Comparison of ENCODE assay signal across 8 mouse cellular contexts in the genomic region with DNA sequence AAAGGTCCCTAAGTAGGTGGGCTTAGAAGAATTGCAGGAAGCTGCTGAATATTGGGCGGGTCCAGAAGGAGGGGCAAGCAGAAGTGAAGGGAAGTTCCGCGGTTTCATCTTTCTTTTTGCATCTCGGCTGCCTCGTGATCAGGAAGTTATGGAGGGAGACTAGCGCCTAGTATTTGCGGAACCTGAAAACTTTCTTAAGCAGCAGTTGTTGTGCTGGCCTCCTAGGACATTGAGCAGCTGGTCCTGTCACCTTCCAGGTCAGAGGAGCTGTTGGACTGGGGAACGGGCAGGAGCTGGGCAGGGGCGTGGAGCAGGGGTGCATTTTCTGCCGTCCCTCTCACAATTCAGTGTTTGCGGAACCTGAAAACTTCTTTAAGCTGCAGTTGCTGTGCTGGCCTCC. TPM values are rescaled to one million over a fixed set of nuclear protein-coding genes. Genes with fewer than 3 reads are reported as not detected.
A peak's percentile ranks its signal among the peaks of the same experiment; 100 is the strongest.
DNase-seq lines count a peak whose midpoint lies in the region; ATAC-seq and TF ChIP-seq lines count a peak whose summit lies in the region.
"Not testable (repeated sequence)": the region's sequence is repeated elsewhere in the genome, so short reads cannot be mapped to it uniquely, and the experiment has no call there.

A gene (plus strand): TSS at position 89 of the 400 bp plus-strand sequence.

- peak; percentile 10 to 17 for DNase-seq in adrenal gland, postnatal 36 days
- peak; percentile 38 for DNase-seq in limb, embryonic 10.5 days (ENCODE audit: low spot score)
- DNase-seq in lung, postnatal 0 days (ENCODE audit: low spot score), result peak; percentile 29
- DNase-seq in thymus, postnatal 25 days, result peak; percentile 54

- H3K4me3 ChIP-seq in embryonic facial prominence, embryonic 13.5 days, result peak within 1 kb of the TSS; percentile 30
- peak within 1 kb of the TSS; percentile 45 for H3K4me3 ChIP-seq in heart, embryonic 15.5 days
- H3K4me3 ChIP-seq in limb, embryonic 10.5 days, result peak within 1 kb of the TSS; percentile 39
- H3K4me3 ChIP-seq in lung, postnatal 0 days (ENCODE audit: low read depth, low read length); neural tube, embryonic 15.5 days (replicated peaks): not testable (repeated sequence)

- not testable (repeated sequence) for H3K9me3 ChIP-seq in embryonic facial prominence, embryonic 13.5 days; heart, embryonic 15.5 days (replicated peaks); limb, embryonic 10.5 days (replicated peaks); lung, postnatal 0 days (ENCODE audit: low read length); neural tube, embryonic 15.5 days (replicated peaks)

- H3K27me3 ChIP-seq in embryonic facial prominence, embryonic 13.5 days; heart, embryonic 15.5 days; limb, embryonic 10.5 days (ENCODE audit: low read depth, poor library complexity, severe bottlenecking); lung, postnatal 0 days (replicated peaks; ENCODE audit: insufficient read depth, low read length); neural tube, embryonic 15.5 days (replicated peaks): not testable (repeated sequence)

- TF ChIP-seq CTCF in lung, postnatal 0 days (IDR thresholded peaks at IDR 0.05), result not testable (repeated sequence)

- WGBS in embryonic facial prominence, embryonic 13.5 days, result 22% methylated on average over 11 of the region's 11 CpGs
- 17% methylated on average over 11 of the region's 11 CpGs for WGBS in heart, embryonic 15.5 days
- 19% methylated on average over 11 of the region's 11 CpGs for WGBS in limb, embryonic 10.5 days
- 16% methylated on average over 11 of the region's 11 CpGs for WGBS in lung, postnatal 0 days
- WGBS in neural tube, embryonic 15.5 days, result 28% methylated on average over 11 of the region's 11 CpGs

- peak within 1 kb of the TSS; percentile 39 for H3K4me2 ChIP-seq in embryonic facial prominence, embryonic 13.5 days
- peak within 1 kb of the TSS; percentile 53 for H3K4me2 ChIP-seq in heart, embryonic 15.5 days
- not testable (repeated sequence) for H3K4me2 ChIP-seq in lung, postnatal 0 days (replicated peaks; ENCODE audit: low read depth, low read length)
- H3K4me2 ChIP-seq in neural tube, embryonic 15.5 days, result peak within 1 kb of the TSS; percentile 26; the same call in 1 of the 2 replicates

- not testable (repeated sequence) for TF ChIP-seq EP300 in lung, postnatal 0 days (IDR thresholded peaks at IDR 0.05)

- not testable (repeated sequence) for H3K27ac ChIP-seq in embryonic facial prominence, embryonic 13.5 days; heart, embryonic 15.5 days; limb, embryonic 10.5 days; lung, postnatal 0 days (ENCODE audit: low read length); neural tube, embryonic 15.5 days (replicated peaks)

- ATAC-seq in CD4-positive, CD25-positive, alpha-beta regulatory T cell, adult 4 months, result peak; percentile 92
- not testable (repeated sequence) for ATAC-seq in embryonic facial prominence, embryonic 13.5 days (ENCODE audit: insufficient number of reproducible peaks, insufficient read depth, low FRiP score, low TSS enrichment, low read depth); lung, postnatal 0 days; neural tube, embryonic 15.5 days (ENCODE audit: low FRiP score)
- ATAC-seq in heart, embryonic 15.5 days (replicated peaks; ENCODE audit: insufficient number of reproducible peaks, insufficient read depth, low FRiP score, low read depth), result 0 out of 2 replicates have a peak, but pooled peaks have one; percentile 31

- H3K4me1 ChIP-seq in embryonic facial prominence, embryonic 13.5 days; heart, embryonic 15.5 days (replicated peaks); limb, embryonic 10.5 days; lung, postnatal 0 days (ENCODE audit: insufficient read depth, low read depth, low read length); neural tube, embryonic 15.5 days: not testable (repeated sequence)

- not testable (repeated sequence) for H3K36me3 ChIP-seq in embryonic facial prominence, embryonic 13.5 days; heart, embryonic 15.5 days; limb, embryonic 10.5 days; lung, postnatal 0 days (ENCODE audit: insufficient read depth, low read length); neural tube, embryonic 15.5 days

- H3K9ac ChIP-seq in embryonic facial prominence, embryonic 13.5 days; lung, postnatal 0 days (replicated peaks; ENCODE audit: low read depth); neural tube, embryonic 15.5 days (replicated peaks): not testable (repeated sequence)
- H3K9ac ChIP-seq in heart, embryonic 15.5 days, result peak within 1 kb of the TSS; percentile 12; the same call in 1 of the 2 replicates

RNA-seq across cellular contexts. Expression of the gene that starts here (rescaled TPM):
- polyA plus RNA-seq in CD4-positive, CD25-positive, alpha-beta regulatory T cell, adult 4 months (2017; shearing (Covaris generic)), result 10 to 100 TPM; 11.2 to 16.2 TPM
- 1 to 10 TPM; 1.2 to 3.4 TPM for total RNA-seq in adrenal gland, postnatal 36 days (2021)
- polyA plus RNA-seq in embryonic facial prominence, embryonic 13.5 days (2015; fragmentation: Nextera tagmentation; extraction: Ambion mirVana), result 0.90 and 1.4 TPM in 2 replicates
- polyA plus RNA-seq in heart, embryonic 15.5 days (2015; fragmentation: Nextera tagmentation; extraction: Ambion mirVana), result 3.2 and 3.7 TPM in 2 replicates
- 2.4 and 2.8 TPM in 2 replicates for polyA plus RNA-seq in limb, embryonic 10.5 days (2016; fragmentation: Nextera tagmentation; extraction: Ambion mirVana)
- 1.0 TPM in 2 replicates for polyA plus RNA-seq in lung, postnatal 0 days (2015; fragmentation: Nextera tagmentation; extraction: Ambion mirVana)
- 0.33 and 1.6 TPM in 2 replicates for polyA plus RNA-seq in neural tube, embryonic 15.5 days (2015; fragmentation: Nextera tagmentation; extraction: Ambion mirVana)
